Mouse (Mus musculus) right cerebral cortex, postnatal 10 days (tissue): ENCODE measurements around the gene Actn1.

ENCODE experiments used
- DNase-seq, 2 experiments: peaks; one replicate each; pipeline ENCODE4 v3.0.0; 2021; ENCODE audit warnings: low spot score in 2 of 2

Actn1 gene

GRCm38 (mm10) chr12:80136264-80136930 lies 123.8 kb downstream of the Actn1 start:
- DNase-seq, result no peak

- DNase-seq, result no peak
These were observed 125.0 kb downstream of the Actn1 start for GRCm38 (mm10) chr12:80135173-80135572.

- DNase-seq, result no peak
These were observed 127.1 kb downstream of the Actn1 start for GRCm38 (mm10) chr12:80133011-80133545.

GRCm38 (mm10) chr12:80132250-80133003 lies 127.7 kb downstream of the Actn1 start:
- DNase-seq, result peak; percentile 80 to 87

GRCm38 (mm10) chr12:80131359-80132249 lies 128.6 kb downstream of the Actn1 start:
- no peak for DNase-seq

GRCm38 (mm10) chr12:80130558-80131358 lies 129.4 kb downstream of the Actn1 start:
- DNase-seq, result no peak

- DNase-seq, result no peak
These were observed 130.6 kb downstream of the Actn1 start for GRCm38 (mm10) chr12:80129531-80129930.

- DNase-seq, result no peak
These were observed 132.9 kb downstream of the Actn1 start for GRCm38 (mm10) chr12:80127191-80127762.

GRCm38 (mm10) chr12:80125316-80125715 lies 134.9 kb downstream of the Actn1 start:
- DNase-seq, result no peak

GRCm38 (mm10) chr12:80124756-80125155 lies 135.4 kb downstream of the Actn1 start:
- no peak for DNase-seq

- DNase-seq, result no peak
These were observed 136.0 kb downstream of the Actn1 start for GRCm38 (mm10) chr12:80124211-80124610.

- no peak for DNase-seq
These were observed 136.9 kb downstream of the Actn1 start for GRCm38 (mm10) chr12:80123227-80123803.

GRCm38 (mm10) chr12:80121438-80121837 lies 138.7 kb downstream of the Actn1 start:
- DNase-seq, result no peak

GRCm38 (mm10) chr12:80118588-80118987 lies 141.6 kb downstream of the Actn1 start:
- no peak for DNase-seq
